Mouse (Mus musculus): ENCODE measurements around the gene Astn1.

The Astn1 gene

DNA sequence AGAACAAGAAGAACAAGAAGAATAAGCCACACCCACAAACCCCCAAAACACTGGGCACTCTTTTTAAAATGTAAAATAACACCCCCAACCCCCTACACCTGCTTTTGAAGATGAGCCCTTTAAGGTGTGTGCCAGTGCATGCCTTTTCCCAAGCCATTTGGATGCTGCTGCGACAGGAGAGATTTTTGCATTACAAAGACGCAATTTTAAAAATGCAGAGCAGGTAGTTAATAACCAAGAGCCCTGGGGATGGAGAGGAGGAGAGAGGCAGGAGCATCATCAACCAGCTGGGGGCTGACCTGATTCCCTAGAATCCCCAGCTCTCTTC is at the start of gene Astn1:
Gene Astn1 (plus strand): TSS at position 310 of the 328 bp plus-strand sequence.
- no peak for DNase-seq

DNA sequence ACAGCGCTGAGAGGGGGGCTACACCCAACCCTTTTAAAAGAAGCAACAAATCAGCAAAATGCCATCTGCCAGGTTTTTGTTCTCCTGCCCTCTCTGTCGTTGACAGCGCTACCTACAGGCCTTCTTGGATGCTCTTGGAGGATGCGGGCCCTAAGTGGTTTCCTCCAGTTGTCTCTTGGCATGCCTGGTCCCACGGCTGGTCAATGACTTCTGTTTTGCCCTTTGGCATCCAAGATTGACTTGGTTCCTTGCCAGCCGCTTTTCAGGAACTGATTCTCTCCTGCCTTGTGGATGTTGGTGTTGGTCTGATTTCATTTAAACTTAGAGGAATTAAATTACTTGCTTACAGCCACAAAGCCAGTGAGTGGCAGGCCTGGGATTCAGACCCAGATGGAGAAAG is 38.7 kb upstream of the Astn1 start:
- DNase-seq, result no peak

DNA sequence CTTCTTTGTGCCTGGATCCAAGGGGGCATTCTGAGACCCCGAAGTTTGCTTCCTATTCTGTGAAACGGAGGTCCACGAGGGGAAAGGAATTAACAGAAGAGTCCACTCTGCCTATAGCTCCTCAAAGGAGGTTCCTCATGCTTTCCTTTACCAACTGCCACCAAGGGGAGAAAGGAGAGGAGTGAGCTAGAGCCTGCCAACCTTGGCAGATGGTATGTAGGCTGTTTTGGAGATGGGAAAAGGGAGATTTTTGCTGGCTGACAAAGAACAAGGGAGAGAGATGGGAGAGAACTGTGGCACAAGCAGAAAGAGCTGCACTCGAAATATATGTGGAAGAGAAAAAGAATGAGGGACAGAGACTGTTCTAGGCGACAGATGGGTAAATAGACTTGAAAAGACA is 33.9 kb upstream of the Astn1 start:
- DNase-seq, result no peak

DNA sequence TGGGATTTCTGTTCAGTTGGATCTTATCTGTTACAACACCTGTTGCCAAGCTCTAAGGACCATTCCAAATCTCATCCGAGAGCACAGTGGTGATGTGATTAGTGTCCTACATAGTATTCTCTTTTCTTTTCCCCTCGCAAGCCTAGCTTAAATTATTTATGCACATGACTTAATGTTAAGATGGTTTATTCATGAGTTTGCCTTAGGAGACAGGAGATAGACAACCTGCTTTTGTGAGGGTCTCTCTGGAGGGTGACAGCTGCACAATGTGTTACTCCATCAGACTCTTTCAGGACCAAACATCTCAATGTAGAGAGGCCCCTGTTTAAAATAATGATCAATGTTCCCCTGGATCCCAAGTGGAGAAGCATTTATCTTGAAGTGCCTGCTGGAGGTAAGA is 33.2 kb upstream of the Astn1 start:
- DNase-seq, result no peak

DNA sequence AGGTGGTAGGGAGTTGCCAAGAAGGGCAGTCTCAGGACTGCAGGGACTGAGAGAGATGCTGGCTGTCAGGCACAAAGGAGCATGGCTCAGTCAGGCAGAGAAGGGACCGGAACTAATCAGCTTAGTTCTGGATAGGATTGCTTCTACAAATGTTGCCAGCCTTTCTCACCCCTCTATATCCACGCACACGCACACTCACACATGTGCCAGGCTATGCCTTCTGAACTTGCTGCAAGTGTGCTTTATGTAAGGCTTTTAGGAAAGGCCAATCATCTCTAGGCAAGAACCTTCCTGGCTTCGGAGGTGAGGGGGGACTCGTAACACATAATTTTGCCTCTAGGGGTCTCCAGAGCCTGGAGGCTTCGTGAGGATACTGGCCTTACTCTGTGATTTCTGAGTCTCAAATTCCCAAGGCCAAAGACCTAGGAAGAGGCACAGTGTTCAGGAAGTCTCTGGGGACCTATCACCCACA is 18.8 kb upstream of the Astn1 start:
- DNase-seq, result no peak

DNA sequence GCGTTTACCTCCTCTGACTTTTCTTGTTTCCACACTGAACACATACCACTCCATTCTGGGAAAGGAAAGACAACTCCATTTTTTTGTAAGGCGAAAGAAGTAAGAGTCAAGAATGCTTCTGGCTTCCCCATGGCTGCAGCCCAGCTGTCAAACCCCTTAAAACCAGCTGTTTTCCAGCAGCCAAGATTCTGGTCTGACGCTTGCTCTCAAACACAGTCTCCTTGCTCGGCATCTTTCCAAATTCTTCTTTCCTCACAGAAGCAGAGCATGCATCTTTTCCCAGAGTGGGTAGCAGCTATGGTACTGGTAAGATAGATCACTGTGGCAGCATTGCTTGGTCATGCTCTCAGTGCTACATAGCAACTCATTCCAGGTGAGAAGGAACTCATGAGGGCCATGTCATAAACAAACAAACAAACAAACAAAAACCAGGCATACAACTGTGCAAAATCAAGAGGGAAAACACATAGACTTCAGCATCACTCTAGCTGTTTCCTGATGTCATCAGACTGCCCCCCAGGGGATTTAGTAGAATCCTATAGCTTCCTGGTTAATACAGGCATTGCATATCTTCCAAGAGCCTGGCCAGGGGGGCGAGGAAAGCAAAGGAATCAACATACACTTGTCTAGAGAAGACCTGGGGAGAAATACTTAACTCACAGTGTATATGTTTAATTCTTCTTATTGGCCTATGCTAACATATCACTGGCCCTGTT is 8.3 kb upstream of the Astn1 start:
- no peak for DNase-seq

DNA sequence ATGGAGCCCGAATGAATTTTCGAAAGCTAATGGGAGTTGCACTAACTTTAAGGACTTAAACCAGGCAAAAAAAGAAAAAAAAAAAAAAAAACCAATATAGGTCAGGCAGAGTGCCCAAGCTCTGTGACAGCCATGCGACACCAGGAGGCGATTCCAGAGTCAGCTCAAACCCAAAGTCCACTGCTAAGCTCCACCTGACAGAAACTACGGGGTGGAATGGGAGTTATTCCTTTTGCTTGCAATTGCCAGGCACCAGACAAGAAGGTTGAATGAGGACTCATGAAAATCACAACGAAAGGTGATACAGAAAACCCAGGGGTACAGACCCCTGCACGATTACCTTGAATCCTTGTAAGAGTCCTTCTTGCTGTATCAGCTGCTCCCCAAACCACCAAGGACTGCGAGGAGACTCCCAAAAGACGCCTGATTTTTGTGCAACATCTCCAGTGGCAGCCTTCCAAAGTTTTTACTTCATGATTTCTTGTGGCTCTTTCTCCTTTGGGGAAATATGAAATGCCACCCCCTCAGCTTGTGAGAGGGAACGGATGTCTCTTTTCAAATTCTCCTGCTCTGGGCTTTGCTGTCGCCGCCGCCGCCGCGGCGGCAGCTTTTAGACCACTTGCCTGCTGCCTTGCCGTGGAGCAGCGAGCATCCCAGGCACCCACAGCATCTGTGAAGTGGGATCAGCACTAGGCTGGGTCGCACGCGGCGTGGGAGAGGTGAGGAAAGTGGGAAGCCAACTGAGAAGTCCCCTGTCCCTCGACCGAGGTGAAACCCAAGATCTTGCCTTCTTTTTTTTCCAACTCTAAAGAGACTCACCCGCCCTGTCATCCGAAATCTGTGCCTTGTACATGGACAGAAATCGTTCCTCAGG is 6.7 kb upstream of the Astn1 start:
- DNase-seq, result no peak

DNA sequence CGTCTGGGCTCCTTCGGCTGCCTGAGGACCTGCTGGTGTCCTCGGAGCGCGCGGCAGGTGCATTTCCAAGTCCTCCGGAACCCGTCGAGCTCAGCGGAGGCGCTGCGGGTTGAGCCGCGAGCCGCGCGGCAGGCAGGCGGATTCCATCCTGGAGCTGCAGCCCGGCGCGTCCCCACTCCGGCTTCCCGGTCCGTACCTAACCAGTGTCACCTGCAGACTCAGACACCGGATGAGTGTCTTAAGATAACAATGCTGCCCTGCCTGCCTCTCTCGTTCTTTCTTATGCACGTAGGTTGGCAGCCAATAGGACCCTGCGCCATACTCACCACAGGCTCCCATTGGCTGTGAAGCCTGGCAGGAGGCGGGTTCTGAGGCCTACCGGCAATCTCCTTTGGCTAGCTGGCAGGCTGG is 6.0 kb upstream of the Astn1 start, which contains the start of gene Brinp2:
Gene Brinp2 (minus strand): TSS at position 276 of the 411 bp plus-strand sequence.
- no peak for DNase-seq

DNA sequence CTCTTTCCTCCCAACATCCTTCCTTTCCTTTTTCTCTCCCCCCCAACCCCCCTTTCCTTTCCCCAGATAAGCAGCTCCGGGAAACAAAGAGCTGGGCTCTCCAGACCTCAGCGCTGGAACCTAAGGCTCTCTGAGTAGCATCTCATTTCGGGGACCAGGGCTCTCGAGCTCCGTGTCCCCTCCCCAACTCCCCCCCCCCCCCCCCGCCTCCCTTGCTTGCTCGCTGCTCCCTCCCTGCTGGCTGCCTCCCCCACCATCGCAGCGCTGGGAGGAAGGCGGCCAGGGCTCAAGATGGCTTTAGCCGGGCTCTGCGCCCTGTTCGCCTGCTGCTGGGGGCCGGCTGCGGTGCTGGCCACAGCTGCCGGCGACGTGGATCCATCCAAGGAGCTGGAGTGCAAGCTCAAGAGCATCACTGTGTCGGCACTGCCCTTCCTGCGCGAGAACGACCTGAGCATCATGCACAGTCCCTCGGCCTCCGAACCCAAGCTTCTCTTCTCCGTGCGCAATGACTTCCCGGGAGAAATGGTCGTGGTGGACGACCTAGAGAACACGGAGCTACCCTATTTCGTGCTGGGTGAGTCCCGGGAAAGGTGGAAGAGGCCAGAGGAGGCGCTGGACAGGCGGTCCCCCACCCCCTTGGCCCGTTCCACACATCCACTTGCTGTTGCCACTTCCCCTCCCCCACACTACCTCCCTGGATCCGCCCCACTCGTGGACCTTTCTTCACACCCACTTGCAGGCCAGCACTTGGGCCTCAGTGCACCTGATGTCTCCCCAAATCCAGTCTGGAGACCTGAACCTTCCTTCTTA is 424 bp downstream of the Astn1 start:
- no peak for DNase-seq

DNA sequence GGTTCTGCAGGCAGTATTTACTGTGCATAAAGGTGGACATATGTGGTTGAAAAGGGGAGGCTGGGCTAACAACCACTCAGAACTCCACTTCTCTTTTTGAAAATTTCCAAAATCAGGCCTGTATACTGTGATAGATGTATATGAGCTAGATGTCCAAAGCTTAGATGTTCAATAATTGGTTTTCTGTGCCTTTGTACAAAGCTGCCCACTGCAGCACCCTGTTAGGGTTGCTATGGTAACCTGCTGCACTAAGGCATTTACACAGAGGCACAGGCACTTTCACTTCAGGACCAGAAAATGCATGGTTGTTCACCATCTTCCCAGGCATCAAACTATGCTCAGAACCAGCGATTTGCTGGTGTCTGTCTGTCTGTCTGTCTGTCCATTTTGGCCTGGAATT is 2.4 kb downstream of the Astn1 start:
- no peak for DNase-seq

DNA sequence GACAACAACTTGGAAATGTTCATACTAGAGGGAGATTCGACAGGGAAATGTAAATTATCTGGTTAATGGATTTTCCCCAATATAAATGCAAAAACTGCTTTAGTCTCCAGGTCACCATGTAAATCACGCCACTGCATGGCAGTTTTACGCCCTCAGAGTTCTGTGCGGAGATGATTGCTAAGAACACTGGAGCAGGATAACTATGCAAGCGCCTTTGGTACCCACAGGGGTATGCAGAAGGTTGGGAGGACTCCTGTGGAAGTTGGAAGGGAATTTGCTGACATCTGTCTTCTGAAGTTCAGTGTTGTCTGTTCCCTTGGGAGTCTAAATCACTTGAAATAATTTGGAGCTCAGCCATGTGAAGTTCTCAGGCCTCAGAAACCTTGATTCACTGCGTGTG is 20.2 kb downstream of the Astn1 start:
- no peak for DNase-seq

DNA sequence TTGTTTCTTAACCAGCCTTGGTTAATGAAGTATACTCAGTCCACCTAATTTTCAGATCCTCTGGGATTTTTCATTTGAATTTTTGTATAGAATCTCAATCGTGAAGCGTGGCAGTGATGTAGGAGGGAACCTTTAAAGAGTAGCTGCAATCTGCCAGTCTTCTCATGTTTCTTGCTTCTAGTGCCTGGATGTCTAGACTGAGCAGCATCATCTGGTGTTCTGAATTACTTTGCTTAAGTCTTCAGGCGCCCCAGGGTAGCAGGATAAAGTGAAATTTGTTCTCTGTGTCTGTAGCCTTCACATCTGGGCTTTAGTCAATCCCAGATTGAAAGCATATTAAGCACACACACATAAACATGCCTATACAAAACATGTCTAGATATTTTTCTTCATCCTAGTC is 21.1 kb downstream of the Astn1 start:
- no peak for DNase-seq

DNA sequence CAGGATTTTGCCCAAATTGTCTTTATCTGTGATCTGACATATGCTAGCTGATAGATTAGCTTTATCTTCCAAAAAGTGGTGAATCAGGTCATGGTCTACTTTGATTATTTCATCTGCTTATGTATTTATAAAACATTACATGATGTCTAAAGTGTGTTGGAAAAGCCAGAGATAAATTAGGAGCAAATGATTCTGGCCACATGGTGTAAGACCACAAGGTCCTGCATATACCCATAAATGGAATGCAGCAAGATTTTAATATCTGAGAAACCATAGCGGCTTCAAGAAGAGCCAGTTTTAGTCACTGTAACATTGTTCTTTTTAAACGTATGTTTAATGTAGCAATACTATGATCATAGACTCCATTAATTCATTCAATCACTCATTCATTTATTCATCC is 23.2 kb downstream of the Astn1 start:
- no peak for DNase-seq

DNA sequence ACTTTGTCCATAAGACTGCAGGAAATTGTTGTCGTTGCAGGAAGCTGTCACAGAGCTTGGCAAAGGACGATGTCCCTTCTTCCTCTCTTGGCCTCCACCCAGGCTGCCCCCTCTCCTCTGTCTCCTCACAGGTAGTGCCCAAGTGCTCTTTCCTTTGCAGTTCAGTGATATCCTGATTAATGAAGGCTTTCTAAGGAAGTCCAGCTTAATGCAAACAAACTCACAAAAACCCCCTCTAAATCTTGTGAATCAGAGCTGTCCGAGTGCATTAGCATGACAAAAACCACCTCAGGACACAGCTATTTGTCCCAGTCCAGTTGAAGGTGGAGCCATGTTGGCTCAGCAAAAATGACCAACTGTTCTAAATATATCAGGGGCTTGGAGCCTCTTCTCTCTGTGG is 24.7 kb downstream of the Astn1 start:
- no peak for DNase-seq

DNA sequence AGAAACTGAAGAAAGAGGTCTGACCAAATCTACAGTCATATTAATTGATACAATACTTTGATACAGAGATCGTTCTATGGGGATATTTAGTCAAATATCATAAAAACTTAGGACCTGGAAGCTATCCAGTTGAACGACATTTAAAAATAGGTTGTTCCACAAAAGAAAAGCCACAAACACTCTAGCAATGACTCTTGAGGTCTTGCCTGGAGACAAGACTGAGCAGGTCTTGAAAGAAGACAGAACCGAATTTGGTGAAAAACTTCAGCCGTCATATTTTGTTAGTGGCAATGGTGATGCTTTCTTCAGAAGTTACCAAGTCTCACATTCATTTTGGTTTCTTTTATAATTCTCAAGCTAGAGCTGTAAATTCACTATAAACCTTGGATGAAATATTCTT is 26.9 kb downstream of the Astn1 start:
- DNase-seq, result no peak

DNA sequence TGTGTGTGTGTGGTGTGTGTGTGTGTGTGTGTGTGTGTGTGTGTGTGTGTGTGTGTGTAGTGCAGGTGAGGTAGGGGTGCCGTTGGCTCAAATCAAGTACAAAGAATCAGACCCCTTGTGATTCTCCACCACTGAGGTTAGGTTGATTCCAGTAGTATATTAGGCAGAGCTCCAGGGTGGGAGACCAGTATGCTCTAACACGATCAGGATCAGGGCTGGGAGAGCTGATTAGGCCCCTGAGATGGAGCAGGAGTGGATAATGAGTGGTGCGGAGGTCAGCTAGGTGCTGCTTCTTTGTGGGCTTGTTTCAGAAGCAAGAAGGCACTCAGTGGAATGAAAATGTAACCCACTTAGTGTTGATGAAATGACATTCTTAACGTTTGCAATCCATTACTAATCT is 28.6 kb downstream of the Astn1 start:
- no peak for DNase-seq

DNA sequence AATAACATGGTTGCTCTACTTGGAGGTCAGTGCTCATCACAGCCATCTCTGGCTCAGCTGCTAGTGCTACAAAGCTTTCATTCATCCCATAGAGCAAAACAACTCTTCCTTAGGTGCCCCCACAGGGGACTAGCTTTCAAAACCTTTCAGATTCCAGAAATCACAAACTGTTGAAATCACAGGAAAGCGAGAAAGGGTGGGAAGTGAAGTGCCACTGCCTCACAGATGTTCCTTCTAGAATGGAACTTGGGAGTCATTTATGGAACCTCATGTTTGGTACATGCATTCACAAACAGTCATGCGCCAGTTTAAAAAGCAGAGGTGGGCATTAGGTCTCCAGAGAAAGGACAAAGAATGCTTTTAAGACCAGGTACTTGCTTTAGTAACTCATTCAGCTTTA is 35.0 kb downstream of the Astn1 start:
- DNase-seq, result no peak

DNA sequence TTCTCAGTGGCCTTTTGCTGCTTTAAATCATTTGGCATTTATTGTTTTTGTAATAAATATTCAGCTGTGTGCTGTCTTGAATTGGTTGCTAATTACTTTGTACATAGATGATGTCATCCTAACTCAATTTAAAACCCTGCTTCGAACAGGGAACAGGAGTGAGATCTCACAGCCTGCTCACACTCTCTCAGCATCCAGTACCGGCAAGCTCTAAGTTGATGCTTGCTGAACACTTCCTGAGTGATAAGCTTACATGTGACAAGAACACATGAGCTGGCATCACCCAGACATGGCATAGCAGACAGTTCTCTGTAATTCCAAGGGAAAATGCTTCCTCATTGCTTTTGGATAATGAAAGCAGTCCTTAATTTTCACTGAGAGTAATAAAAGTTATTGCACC is 38.8 kb downstream of the Astn1 start:
- DNase-seq, result no peak

DNA sequence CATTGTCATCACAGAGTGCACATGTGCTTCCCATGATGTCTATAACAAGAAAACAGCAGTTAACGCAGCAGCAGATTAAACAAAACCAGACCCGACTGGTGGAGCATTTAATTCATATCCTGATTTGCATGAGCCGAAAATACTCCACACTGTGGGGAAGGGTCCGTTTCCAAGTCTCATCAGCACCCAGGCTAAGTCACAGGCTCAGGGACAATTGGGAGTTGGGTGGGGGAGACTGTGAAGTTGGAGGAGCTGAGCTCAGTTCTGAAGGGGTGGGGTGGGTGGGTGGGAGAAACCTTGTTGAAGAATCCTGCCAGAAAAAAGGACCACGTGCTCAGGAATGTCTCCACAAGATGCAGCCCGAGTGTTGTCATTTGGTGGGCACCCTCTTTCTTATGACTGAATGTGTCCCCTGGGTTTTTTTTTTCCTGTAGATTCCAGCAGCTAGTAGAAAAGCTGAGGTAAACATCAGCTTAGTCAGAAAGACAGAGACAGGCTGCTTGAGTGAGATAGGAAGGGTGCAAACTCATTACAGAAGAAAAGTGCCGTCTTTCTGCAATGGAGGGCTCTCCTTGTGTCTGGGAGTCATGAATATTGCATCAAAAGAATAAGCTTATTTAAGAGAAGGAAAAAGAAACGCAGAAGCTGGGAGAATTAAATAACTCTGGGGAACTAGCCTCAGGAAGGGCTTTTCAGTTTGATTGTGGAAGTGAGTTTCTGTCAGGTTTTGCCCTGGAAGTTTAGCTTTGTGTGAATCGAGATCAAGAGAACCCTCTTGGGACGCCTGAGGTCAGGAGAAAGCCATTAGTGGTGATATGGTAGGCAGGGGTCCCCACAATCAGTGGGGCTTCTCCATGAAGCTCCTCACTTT is 44.1 kb downstream of the Astn1 start:
- no peak for DNase-seq

DNA sequence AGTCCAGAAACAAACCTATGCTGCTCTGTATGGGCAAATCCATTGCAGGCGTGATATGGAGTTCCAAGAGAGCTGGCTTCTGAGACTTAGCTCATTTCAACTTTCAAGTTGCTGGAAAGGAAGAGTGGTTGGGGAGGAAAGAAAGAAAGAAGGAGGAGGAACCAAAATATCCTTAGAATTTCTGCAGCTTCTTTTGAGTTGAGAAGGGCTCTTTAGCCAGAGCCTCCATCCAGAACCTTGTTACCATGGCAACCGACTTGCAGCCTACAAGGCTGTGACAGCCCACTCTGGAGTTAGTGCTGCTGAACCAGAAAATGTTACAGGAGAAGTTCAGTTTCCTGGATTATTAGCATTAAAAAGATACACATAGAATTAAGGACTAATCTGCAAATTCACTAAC is 46.1 kb downstream of the Astn1 start:
- no peak for DNase-seq

DNA sequence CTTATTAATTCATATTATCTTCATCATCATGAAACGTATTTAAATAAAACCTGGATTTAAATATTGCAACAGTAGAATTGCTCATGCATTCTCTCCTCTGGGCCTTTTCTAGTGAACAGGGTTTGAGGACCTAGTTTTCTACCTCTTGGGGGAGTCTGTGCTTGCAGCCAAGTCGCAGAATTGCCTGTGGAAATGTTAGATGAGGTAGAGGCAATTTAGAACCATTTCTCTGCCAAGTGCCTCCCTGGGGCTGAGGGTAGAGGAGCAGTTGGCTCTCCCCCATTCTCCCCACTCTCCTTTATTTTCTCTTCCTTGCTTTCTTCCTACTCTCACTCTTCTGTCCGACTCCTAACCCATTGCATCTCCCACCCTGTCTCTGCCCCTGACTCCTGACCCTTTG is 49.1 kb downstream of the Astn1 start:
- no peak for DNase-seq

DNA sequence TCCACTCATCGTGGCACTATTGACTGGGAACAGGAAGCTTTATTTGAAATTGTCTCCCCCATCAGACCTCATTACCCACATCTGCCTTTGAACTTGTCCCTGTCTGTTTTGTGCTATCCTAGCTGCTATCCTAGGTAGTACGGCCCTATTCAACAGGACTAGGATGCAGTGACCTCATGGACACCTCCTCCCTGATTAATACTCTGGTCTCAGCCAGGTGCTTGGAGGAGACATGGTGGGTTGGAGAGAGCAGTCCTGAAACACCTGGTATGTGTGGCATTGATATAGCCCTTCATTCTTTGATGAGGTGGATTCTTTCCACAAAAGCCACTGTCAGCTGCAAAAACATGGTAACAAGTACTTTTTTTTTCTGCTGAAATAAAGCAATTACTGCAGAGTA is 52.1 kb downstream of the Astn1 start:
- DNase-seq, result no peak

DNA sequence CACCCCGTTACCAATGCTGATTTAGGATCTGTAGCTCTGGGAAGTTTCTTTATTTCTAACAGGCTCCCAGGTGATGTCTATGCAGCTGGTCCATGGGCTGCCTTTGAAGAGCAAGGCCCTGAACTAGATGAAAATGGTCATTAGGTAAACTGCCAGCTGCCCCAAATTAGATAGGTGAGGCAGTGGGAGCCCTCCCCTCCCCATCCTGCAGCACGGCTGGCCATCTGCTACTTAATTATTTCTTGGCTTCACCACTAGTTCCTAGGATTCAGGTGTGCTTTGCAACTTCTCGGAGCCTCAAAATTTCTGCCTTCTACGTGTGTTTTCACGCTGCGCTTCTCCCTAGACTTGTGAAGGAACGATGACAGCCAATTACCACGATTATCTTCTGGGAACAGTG is 59.4 kb downstream of the Astn1 start:
- no peak for DNase-seq

All from thymus, postnatal 36 days (tissue).